Mouse (Mus musculus) lung, embryonic 15.5 days (tissue): Measurements from ENCODE around the gene Cpeb3. TPM values are rescaled to one million over a fixed set of nuclear protein-coding genes. Genes with fewer than 3 reads are reported as not detected.
"Not testable (repeated sequence)": the region's sequence is repeated elsewhere in the genome, so short reads cannot be mapped to it uniquely, and the experiment has no call there.

Experiments used
- ATAC-seq: fragments of 200-750 bp; cut with Nextera tagmentation; 2 replicates; pipeline ENCODE4 v1.8.0; 2017; ENCODE audit warnings: moderate number of reproducible peaks, borderline replicate concordance; ENCODE audit not compliant: low FRiP score, low TSS enrichment; ENCODE audit errors: extremely low read depth
- H3K27ac ChIP-seq: fragments of 300-500 bp; sonication (generic); 2 replicates; pipeline ENCODE4 v1.5.1; 2015; ENCODE audit warnings: moderate library complexity, mild to moderate bottlenecking, inconsistent platforms
- H3K27me3 ChIP-seq: fragments of 300-500 bp; sonication (generic); 2 replicates; pipeline ENCODE4 v1.6.1; 2015; ENCODE audit warnings: inconsistent platforms
- H3K36me3 ChIP-seq: fragments of 300-500 bp; sonication (generic); 2 replicates; pipeline ENCODE4 v1.6.1; 2015; ENCODE audit warnings: inconsistent platforms
- H3K4me1 ChIP-seq: fragments of 300-500 bp; sonication (generic); 2 replicates; pipeline ENCODE4 v1.6.1; 2015; ENCODE audit warnings: inconsistent platforms
- H3K4me2 ChIP-seq: fragments of 300-500 bp; sonication (generic); 2 replicates; pipeline ENCODE4 v1.6.1; 2015; ENCODE audit warnings: inconsistent platforms, mild to moderate bottlenecking, moderate library complexity
- H3K4me3 ChIP-seq: fragments of 300-500 bp; sonication (generic); 2 replicates; pipeline ENCODE4 v1.5.1; 2015; ENCODE audit warnings: mild to moderate bottlenecking, inconsistent platforms
- H3K9ac ChIP-seq: fragments of 300-500 bp; sonication (generic); 2 replicates; pipeline ENCODE4 v1.6.1; 2015; ENCODE audit warnings: inconsistent platforms
- H3K9me3 ChIP-seq: fragments of 300-500 bp; sonication (generic); 2 replicates; pipeline ENCODE4 v1.6.1; 2016; ENCODE audit warnings: inconsistent platforms
- WGBS: fragments of 180-500 bp; shearing (Covaris S2); methylation state at CpG from one replicate; pipeline ENCODE4 v1.1.7; 2015; 5-methylcytosine and 5-hydroxymethylcytosine counted together
- polyA plus RNA-seq: library from polyadenylated mRNA; unstranded; fragments of >200 nt; fragmentation: Nextera tagmentation; extraction: Ambion mirVana; gene quantifications from 2 replicates; pipeline ENCODE4 v1.2.1, GENCODE M21; 2015

The Cpeb3 gene
- polyA plus RNA-seq, 1 experiment from 2014 or later: 1.0 TPM

- Histone ChIP-seq H3K27me3 (no peaks in the 10 kb centered on the region), H3K9ac (no peak overlapping the region), H3K4me1 (no peaks in the 10 kb centered on the region), H3K36me3 (no peaks in the 10 kb centered on the region), H3K27ac (no peak overlapping the region), H3K4me2 (no peak overlapping the region), H3K9me3 (no peaks in the 10 kb centered on the region), H3K4me3 (no peak overlapping the region)
- 79% methylated on average over 3 of the region's 3 CpGs for WGBS
- no peak for ATAC-seq
These were observed 115.2 kb downstream of the Cpeb3 start for GRCm38 (mm10) chr19:37093181-37093580.

- 45% methylated on average over 8 of the region's 8 CpGs for WGBS
- H3K9ac ChIP-seq: no peak overlapping the region
These were observed 118.0 kb downstream of the Cpeb3 start for GRCm38 (mm10) chr19:37090146-37091061.

GRCm38 (mm10) chr19:37088043-37088748, 120.2 kb downstream of the Cpeb3 start:
- WGBS: 82% methylated on average over 8 of the region's 8 CpGs
- H3K9ac ChIP-seq: no peak overlapping the region
- no peak overlapping the region for H3K4me3 ChIP-seq
- no peaks in the 10 kb centered on the region for H3K4me1 ChIP-seq
- no peak overlapping the region for H3K4me2 ChIP-seq
- no peaks in the 10 kb centered on the region for H3K27me3 ChIP-seq
- no peaks in the 10 kb centered on the region for H3K36me3 ChIP-seq
- no peaks in the 10 kb centered on the region for H3K9me3 ChIP-seq
- H3K27ac ChIP-seq: no peak overlapping the region
- no peak for ATAC-seq

More at GRCm38 (mm10) chr19:37090146-37091061, 118.0 kb downstream of the Cpeb3 start:
- no peak overlapping the region for H3K4me3 ChIP-seq
- ATAC-seq: no peak
- H3K27me3 ChIP-seq: no peaks in the 10 kb centered on the region
- no peak overlapping the region for H3K4me2 ChIP-seq
- no peaks in the 10 kb centered on the region for H3K9me3 ChIP-seq
- H3K27ac ChIP-seq: no peak overlapping the region
- no peaks in the 10 kb centered on the region for H3K4me1 ChIP-seq
- H3K36me3 ChIP-seq: no peaks in the 10 kb centered on the region

GRCm38 (mm10) chr19:37084546-37084945, 123.9 kb downstream of the Cpeb3 start:
- ATAC-seq: no peak
- Histone ChIP-seq H3K27ac (no peak overlapping the region), H3K9ac (no peak overlapping the region), H3K27me3 (no peaks in the 10 kb centered on the region), H3K9me3 (no peaks in the 10 kb centered on the region), H3K4me3 (no peak overlapping the region), H3K4me1 (no peaks in the 10 kb centered on the region), H3K4me2 (no peak overlapping the region), H3K36me3 (no peaks in the 10 kb centered on the region)
- 71% methylated on average over 3 of the region's 3 CpGs for WGBS

GRCm38 (mm10) chr19:37081467-37081866, 126.9 kb downstream of the Cpeb3 start:
- 66% methylated on average over 6 of the region's 6 CpGs for WGBS
- ATAC-seq: no peak
- no peak overlapping the region for H3K4me2 ChIP-seq

GRCm38 (mm10) chr19:37079151-37079550, 129.2 kb downstream of the Cpeb3 start:
- no peak overlapping the region for H3K27ac ChIP-seq
- no peak for ATAC-seq
- no peak overlapping the region for H3K4me3 ChIP-seq

More at GRCm38 (mm10) chr19:37081467-37081866, 126.9 kb downstream of the Cpeb3 start:
- Histone ChIP-seq H3K4me3 (no peak overlapping the region), H3K4me1 (peaks cover 2% of the 10 kb centered on the region; the same call in 1 of the 2 replicates), H3K27ac (no peak overlapping the region), H3K27me3 (no peaks in the 10 kb centered on the region), H3K9me3 (no peaks in the 10 kb centered on the region), H3K9ac (no peak overlapping the region), H3K36me3 (no peaks in the 10 kb centered on the region)

GRCm38 (mm10) chr19:37078571-37078970, 129.8 kb downstream of the Cpeb3 start:
- Histone ChIP-seq H3K9me3 (no peaks in the 10 kb centered on the region), H3K4me3 (no peak overlapping the region), H3K27me3 (no peaks in the 10 kb centered on the region), H3K27ac (no peak overlapping the region), H3K4me2 (no peak overlapping the region), H3K4me1 (peaks cover 9% of the 10 kb centered on the region; the same call in 1 of the 2 replicates), H3K36me3 (no peaks in the 10 kb centered on the region), H3K9ac (no peak overlapping the region)
- no peak for ATAC-seq
- WGBS: 63% methylated on average over 1 of the region's 1 CpGs

More at GRCm38 (mm10) chr19:37079151-37079550, 129.2 kb downstream of the Cpeb3 start:
- Histone ChIP-seq H3K9ac (no peak overlapping the region), H3K4me1 (peaks cover 9% of the 10 kb centered on the region; the same call in 1 of the 2 replicates), H3K27me3 (no peaks in the 10 kb centered on the region), H3K9me3 (no peaks in the 10 kb centered on the region), H3K4me2 (no peak overlapping the region), H3K36me3 (no peaks in the 10 kb centered on the region)
- 79% methylated on average over 6 of the region's 6 CpGs for WGBS

GRCm38 (mm10) chr19:37078064-37078463, 130.3 kb downstream of the Cpeb3 start:
- peaks cover 9% of the 10 kb centered on the region; the same call in 1 of the 2 replicates for H3K4me1 ChIP-seq
- ATAC-seq: no peak

GRCm38 (mm10) chr19:37077258-37077657, 131.1 kb downstream of the Cpeb3 start:
- H3K36me3 ChIP-seq, H3K27ac ChIP-seq, H3K4me1 ChIP-seq, ATAC-seq, H3K9ac ChIP-seq, H3K4me2 ChIP-seq, H3K9me3 ChIP-seq, H3K27me3 ChIP-seq, H3K4me3 ChIP-seq: not testable (repeated sequence)
- whole genome bisulfite sequencing: 62% methylated on average over 4 of the region's 4 CpGs

More at GRCm38 (mm10) chr19:37078064-37078463, 130.3 kb downstream of the Cpeb3 start:
- Histone ChIP-seq H3K9ac (no peak overlapping the region), H3K36me3 (no peaks in the 10 kb centered on the region), H3K27ac (no peak overlapping the region), H3K9me3 (no peaks in the 10 kb centered on the region), H3K27me3 (no peaks in the 10 kb centered on the region), H3K4me2 (no peak overlapping the region), H3K4me3 (no peak overlapping the region)
- WGBS: 32% methylated on average over 4 of the region's 4 CpGs

- Histone ChIP-seq H3K4me2 (no peak overlapping the region), H3K4me1 (peaks cover 9% of the 10 kb centered on the region; the same call in 1 of the 2 replicates), H3K27me3 (no peaks in the 10 kb centered on the region), H3K4me3 (no peak overlapping the region), H3K9me3 (no peaks in the 10 kb centered on the region), H3K27ac (no peak overlapping the region), H3K36me3 (no peaks in the 10 kb centered on the region), H3K9ac (no peak overlapping the region)
- 51% methylated on average over 4 of the region's 4 CpGs for WGBS
- ATAC-seq: no peak
These were observed 131.8 kb downstream of the Cpeb3 start for GRCm38 (mm10) chr19:37076646-37077045.

GRCm38 (mm10) chr19:37076116-37076515, 132.3 kb downstream of the Cpeb3 start:
- Histone ChIP-seq H3K9me3 (no peaks in the 10 kb centered on the region), H3K4me1 (peaks cover 9% of the 10 kb centered on the region; the same call in 1 of the 2 replicates), H3K4me3 (no peak overlapping the region), H3K27ac (no peak overlapping the region), H3K4me2 (no peak overlapping the region), H3K36me3 (no peaks in the 10 kb centered on the region), H3K27me3 (no peaks in the 10 kb centered on the region), H3K9ac (no peak overlapping the region)
- ATAC-seq: no peak
- WGBS: 13% methylated on average over 2 of the region's 2 CpGs

- H3K27ac ChIP-seq: no peak overlapping the region
These were observed 132.7 kb downstream of the Cpeb3 start for GRCm38 (mm10) chr19:37075690-37076089.

More at GRCm38 (mm10) chr19:37075690-37076089, 132.7 kb downstream of the Cpeb3 start:
- 52% methylated on average over 7 of the region's 7 CpGs for WGBS
- no peaks in the 10 kb centered on the region for H3K9me3 ChIP-seq
- no peaks in the 10 kb centered on the region for H3K27me3 ChIP-seq
- peaks cover 9% of the 10 kb centered on the region; the same call in 1 of the 2 replicates for H3K4me1 ChIP-seq
- no peak overlapping the region for H3K4me3 ChIP-seq
- ATAC-seq: no peak
- H3K9ac ChIP-seq: no peak overlapping the region
- no peaks in the 10 kb centered on the region for H3K36me3 ChIP-seq
- no peak overlapping the region for H3K4me2 ChIP-seq
